Mouse (Mus musculus) monocyte, adult 2 months (primary cell): ENCODE measurements around the gene Gm13271.
"Not testable (repeated sequence)": the region's sequence is repeated elsewhere in the genome, so short reads cannot be mapped to it uniquely, and the experiment has no call there.

Experiments
- DNase-seq, 2 experiments: peaks; one replicate each; pipeline ENCODE4 v3.0.0; 2022; ENCODE audit warnings: low spot score in 2 of 2, low read depth in 1 of 2

Gene Gm13271

GRCm38 (mm10) chr4:88759610-88760268 is 5.1 kb downstream of the Gm13271 start, which contains the start of gene Gm13283:
Gm13283 (plus strand) TSS chr4:88760119.
- DNase-seq = not testable (repeated sequence)

GRCm38 (mm10) chr4:88760431-88760830 is 5.8 kb downstream of the Gm13271 start:
- peak; percentile 63 to 64 for DNase-seq

GRCm38 (mm10) chr4:88761776-88762175 is 7.1 kb downstream of the Gm13271 start:
- DNase-seq = peak; percentile 67 to 70

- not testable (repeated sequence) for DNase-seq
These were observed 7.7 kb downstream of the Gm13271 start for GRCm38 (mm10) chr4:88762341-88762740.

GRCm38 (mm10) chr4:88763384-88764018 is 8.8 kb downstream of the Gm13271 start:
- DNase-seq = peak in 1 of 2 experiments; percentile 45

- DNase-seq = not testable (repeated sequence)
These were observed 18.9 kb downstream of the Gm13271 start, which contains the start of gene Gm13290 for GRCm38 (mm10) chr4:88773534-88773933. Gm13290 (plus strand) TSS chr4:88773834.

- not testable (repeated sequence) for DNase-seq
These were observed 22.0 kb downstream of the Gm13271 start, which contains the start of gene Gm13289 for GRCm38 (mm10) chr4:88776622-88777021. Gm13289 (plus strand) TSS chr4:88776922.

GRCm38 (mm10) chr4:88779550-88779949 is 24.9 kb downstream of the Gm13271 start, which contains the start of gene Gm13272:
Gm13272 (plus strand) TSS chr4:88779850.
- not testable (repeated sequence) for DNase-seq

- not testable (repeated sequence) for DNase-seq
These were observed 25.7 kb downstream of the Gm13271 start for GRCm38 (mm10) chr4:88780320-88780719.

- not testable (repeated sequence) for DNase-seq
These were observed 27.2 kb downstream of the Gm13271 start, which contains the start of gene Ifnz for GRCm38 (mm10) chr4:88781831-88782230. Ifnz (plus strand) TSS chr4:88782131.

- DNase-seq = peak in 1 of 2 experiments; percentile 4
These were observed 27.7 kb downstream of the Gm13271 start for GRCm38 (mm10) chr4:88782335-88782734.

GRCm38 (mm10) chr4:88785409-88785808 is 30.7 kb downstream of the Gm13271 start, which contains the start of gene Gm13276:
Gm13276 (plus strand) TSS chr4:88785709.
- DNase-seq = not testable (repeated sequence)

- peak in 1 of 2 experiments; percentile 58 for DNase-seq
These were observed 33.7 kb downstream of the Gm13271 start, which contains the start of gene Gm13277 for GRCm38 (mm10) chr4:88788402-88788801. Gm13277 (plus strand) TSS chr4:88788632.

- DNase-seq = not testable (repeated sequence)
These were observed 36.6 kb downstream of the Gm13271 start, which contains the start of gene Gm13278 for GRCm38 (mm10) chr4:88791250-88791649. Gm13278 (plus strand) TSS chr4:88791550.

GRCm38 (mm10) chr4:88793936-88794675 is 39.4 kb downstream of the Gm13271 start, which contains the start of gene Gm13275:
Gm13275 (plus strand) TSS chr4:88794487.
- peak; percentile 61 to 85 for DNase-seq

GRCm38 (mm10) chr4:88797097-88797496 is 42.4 kb downstream of the Gm13271 start, which contains the start of gene Gm13279:
Gm13279 (plus strand) TSS chr4:88797397.
- not testable (repeated sequence) for DNase-seq

GRCm38 (mm10) chr4:88799365-88799764 is 44.7 kb downstream of the Gm13271 start, which contains the start of gene Gm13285:
Gm13285 (plus strand) TSS chr4:88799665.
- not testable (repeated sequence) for DNase-seq

- DNase-seq = not testable (repeated sequence)
These were observed 48.3 kb downstream of the Gm13271 start, which contains the start of gene Gm13287 for GRCm38 (mm10) chr4:88802954-88803353. Gm13287 (plus strand) TSS chr4:88803254.
